Mouse (Mus musculus) thymus, adult 2 months (tissue): ENCODE results near the gene Alkbh6. TPM values are rescaled to one million over a fixed set of nuclear protein-coding genes. Genes with fewer than 3 reads are reported as not detected.

Source experiments
- DNase-seq: peaks from one replicate; pipeline ENCODE4 v3.0.0; 2021
- H3K27ac ChIP-seq: fragments of 200-500 bp; 2 replicates; pipeline ENCODE4 v1.5.1; 2012; ENCODE audit warnings: low read length, control low read depth; ENCODE audit not compliant: control insufficient read depth, insufficient read depth
- H3K27me3 ChIP-seq: fragments of 200-500 bp; 2 replicates; pipeline ENCODE4 v1.6.1; 2012; ENCODE audit warnings: mild to moderate bottlenecking, low read length, moderate library complexity, mixed read lengths; ENCODE audit not compliant: control insufficient read depth, insufficient read depth
- H3K36me3 ChIP-seq: fragments of 200-500 bp; 2 replicates; pipeline ENCODE4 v1.6.1; 2012; ENCODE audit warnings: mild to moderate bottlenecking, low read length, moderate library complexity; ENCODE audit not compliant: control insufficient read depth, insufficient read depth
- H3K4me1 ChIP-seq: fragments of 200-500 bp; replicated peaks from 2 replicates; pipeline ENCODE4 v1.6.1; 2012; ENCODE audit warnings: low read length; ENCODE audit not compliant: control insufficient read depth, insufficient read depth
- H3K4me3 ChIP-seq: fragments of 200-500 bp; 2 replicates; pipeline ENCODE4 v1.5.1; 2012; ENCODE audit warnings: mild to moderate bottlenecking, low read length, control low read depth, moderate library complexity; ENCODE audit not compliant: control insufficient read depth, insufficient read depth
- CTCF ChIP-seq: fragments of 200-500 bp; IDR thresholded peaks from 2 replicates; pipeline ENCODE4 v1.5.1; 2012; ENCODE audit warnings: mild to moderate bottlenecking, control low read depth, low read length, moderate library complexity, borderline replicate concordance; ENCODE audit not compliant: control insufficient read depth, poor library complexity, insufficient read depth; ENCODE audit errors: extremely low read depth
- POLR2A ChIP-seq: fragments of 200-500 bp; IDR thresholded peaks from 2 replicates; pipeline ENCODE4 v1.6.1; 2012; ENCODE audit warnings: mild to moderate bottlenecking, low read length, control low read depth, moderate library complexity; ENCODE audit not compliant: control insufficient read depth, poor library complexity, insufficient read depth; ENCODE audit errors: extremely low read depth
- WGBS: fragments of 180-500 bp; shearing (Covaris S2); methylation state at CpG from one replicate; pipeline ENCODE4 v1.1.7; 2018; 5-methylcytosine and 5-hydroxymethylcytosine counted together
- polyA plus RNA-seq: library from polyadenylated mRNA; depleted of rRNA; stranded (reverse); fragments of >200 nt; gene quantifications from 2 replicates; pipeline ENCODE4 v1.2.3, GENCODE M21; 2012

Alkbh6 gene
- polyA plus RNA-seq, 1 experiment, result 192 TPM

GRCm38 (mm10) chr7:30294296-30294695, 14.2 kb upstream of the Alkbh6 start:
- DNase-seq, result no peak
- Histone ChIP-seq H3K27ac (no peak overlapping the region), H3K4me1 (peaks cover 7% of the 10 kb centered on the region), H3K36me3 (no peaks in the 10 kb centered on the region), H3K4me3 (no peak overlapping the region), H3K27me3 (no peaks in the 10 kb centered on the region)
- 89% methylated on average over 5 of the region's 5 CpGs for WGBS
- TF ChIP-seq POLR2A (no peak), CTCF (no peak)

DNA sequence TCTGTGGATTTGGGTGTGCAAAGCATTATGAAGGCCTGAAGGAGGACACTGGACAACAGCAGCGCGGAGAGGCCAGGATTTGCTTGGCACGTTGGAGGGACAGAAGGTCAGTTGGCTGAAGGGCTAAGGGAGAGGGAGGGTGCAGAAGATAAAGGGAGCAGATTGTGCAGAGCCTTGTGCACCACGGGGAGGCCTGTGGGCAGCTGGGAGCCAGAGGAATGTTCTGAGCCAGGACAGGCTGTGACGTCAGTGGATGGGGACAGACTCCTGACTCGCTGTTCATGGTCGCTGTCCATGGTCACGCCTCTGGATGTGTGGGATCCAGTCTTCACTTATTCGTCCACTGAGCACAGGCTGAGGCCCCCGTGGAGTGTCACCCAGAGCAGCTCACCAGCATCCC, 13.4 kb upstream of the Alkbh6 start:
- WGBS, result 83% methylated on average over 10 of the region's 10 CpGs
- H3K27ac ChIP-seq, result no peak overlapping the region
- H3K27me3 ChIP-seq, result no peaks in the 10 kb centered on the region
- TF ChIP-seq CTCF (no peak), POLR2A (no peak)
- no peak overlapping the region for H3K4me3 ChIP-seq
- no peaks in the 10 kb centered on the region for H3K36me3 ChIP-seq
- peaks cover 7% of the 10 kb centered on the region for H3K4me1 ChIP-seq
- no peak for DNase-seq

GRCm38 (mm10) chr7:30296816-30297215, 11.7 kb upstream of the Alkbh6 start:
- Histone ChIP-seq H3K36me3 (no peaks in the 10 kb centered on the region), H3K4me3 (no peak overlapping the region), H3K27me3 (no peaks in the 10 kb centered on the region), H3K27ac (no peak overlapping the region), H3K4me1 (peaks cover 2% of the 10 kb centered on the region; the same call in 1 of the 2 replicates)
- TF ChIP-seq POLR2A (no peak), CTCF (no peak)
- DNase-seq, result no peak
- WGBS, result 96% methylated on average over 15 of the region's 15 CpGs

DNA sequence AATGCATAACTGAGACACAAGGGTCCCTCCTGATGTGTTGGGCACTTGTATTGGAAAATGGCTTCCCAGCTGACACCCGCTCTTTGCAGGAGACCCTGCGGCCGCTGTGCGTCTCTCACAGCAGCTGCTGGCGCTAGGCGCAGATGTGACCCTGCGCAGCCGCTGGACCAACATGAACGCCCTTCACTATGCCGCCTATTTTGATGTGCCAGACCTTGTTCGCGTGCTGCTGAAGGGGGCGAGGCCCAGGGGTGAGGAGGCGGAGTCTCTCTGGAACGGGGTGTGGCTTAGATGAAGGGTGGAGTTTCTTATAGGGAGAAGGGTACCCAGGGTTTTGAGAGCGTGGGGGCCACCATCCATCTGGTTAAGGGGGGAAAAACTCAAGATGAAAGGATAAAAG, 11.3 kb upstream of the Alkbh6 start:
- no peak overlapping the region for H3K4me3 ChIP-seq
- no peak for DNase-seq
- H3K27ac ChIP-seq, result no peak overlapping the region
- H3K4me1 ChIP-seq, result no peaks in the 10 kb centered on the region
- no peaks in the 10 kb centered on the region for H3K27me3 ChIP-seq
- TF ChIP-seq CTCF (no peak), POLR2A (no peak)
- H3K36me3 ChIP-seq, result no peaks in the 10 kb centered on the region
- 95% methylated on average over 16 of the region's 16 CpGs for WGBS

DNA sequence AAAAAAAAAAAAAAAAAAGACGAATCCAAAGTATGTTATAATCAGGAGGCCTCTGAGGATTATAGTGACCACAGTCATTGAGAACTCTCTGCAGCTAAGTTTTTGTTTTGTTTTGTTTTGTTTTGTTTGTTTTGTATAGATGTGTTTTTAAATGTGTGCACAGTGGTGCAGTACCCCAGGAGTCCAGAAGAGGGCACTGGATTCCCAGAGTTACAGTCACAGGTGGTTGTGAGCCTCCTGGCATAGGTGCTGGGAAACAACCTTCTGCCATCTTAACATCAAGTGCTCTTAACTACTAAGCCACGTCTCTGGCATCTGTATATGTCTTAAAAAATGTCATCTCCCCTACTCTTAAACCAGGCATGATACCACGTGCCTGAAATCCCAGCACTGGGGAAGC, 7.6 kb upstream of the Alkbh6 start:
- 74% methylated on average over 3 of the region's 3 CpGs for WGBS
- no peak for TF ChIP-seq CTCF
- TF ChIP-seq POLR2A, result no peak
- Histone ChIP-seq H3K27ac (no peak overlapping the region), H3K4me1 (no peaks in the 10 kb centered on the region), H3K27me3 (no peaks in the 10 kb centered on the region), H3K4me3 (no peak overlapping the region), H3K36me3 (no peaks in the 10 kb centered on the region)
- peak; percentile 33 for DNase-seq

DNA sequence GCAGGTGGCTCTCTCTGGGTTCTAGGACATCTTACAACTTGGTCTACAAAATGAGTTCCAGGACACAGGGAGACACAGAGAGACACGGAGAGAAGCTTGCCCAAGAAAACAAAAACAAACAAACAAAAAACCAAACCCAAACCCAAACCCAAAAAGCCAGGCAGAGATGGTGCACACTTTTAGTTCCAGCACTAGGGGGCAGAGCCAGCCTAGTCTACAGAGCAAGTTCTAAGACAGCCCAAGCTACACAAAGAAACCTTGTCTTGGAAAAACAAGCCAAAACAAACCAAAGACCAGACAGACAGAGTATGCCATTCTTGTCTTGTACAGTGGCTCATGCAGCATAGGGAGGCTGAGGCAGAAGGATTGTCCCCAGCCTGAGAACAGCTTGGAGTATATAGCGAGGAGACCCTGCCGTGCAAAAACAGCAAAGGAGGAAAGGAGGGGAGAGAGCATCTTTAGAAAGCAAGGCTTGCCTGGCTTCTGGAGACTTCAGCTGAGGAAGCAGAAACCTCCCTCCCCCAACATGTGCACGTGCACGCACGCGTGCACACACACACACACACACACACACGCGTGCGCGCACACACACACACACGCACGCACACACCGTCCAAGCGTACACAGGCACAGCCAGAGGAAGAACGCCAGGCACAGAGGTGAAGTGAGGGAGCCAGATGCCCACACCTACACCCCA, 2.3 kb upstream of the Alkbh6 start:
- Histone ChIP-seq H3K4me1 (peaks cover 12% of the 10 kb centered on the region), H3K36me3 (no peaks in the 10 kb centered on the region), H3K27ac (no peak overlapping the region), H3K27me3 (no peaks in the 10 kb centered on the region), H3K4me3 (no peak overlapping the region)
- TF ChIP-seq CTCF (no peak), POLR2A (no peak)
- WGBS, result 89% methylated on average over 16 of the region's 16 CpGs
- no peak for DNase-seq

DNA sequence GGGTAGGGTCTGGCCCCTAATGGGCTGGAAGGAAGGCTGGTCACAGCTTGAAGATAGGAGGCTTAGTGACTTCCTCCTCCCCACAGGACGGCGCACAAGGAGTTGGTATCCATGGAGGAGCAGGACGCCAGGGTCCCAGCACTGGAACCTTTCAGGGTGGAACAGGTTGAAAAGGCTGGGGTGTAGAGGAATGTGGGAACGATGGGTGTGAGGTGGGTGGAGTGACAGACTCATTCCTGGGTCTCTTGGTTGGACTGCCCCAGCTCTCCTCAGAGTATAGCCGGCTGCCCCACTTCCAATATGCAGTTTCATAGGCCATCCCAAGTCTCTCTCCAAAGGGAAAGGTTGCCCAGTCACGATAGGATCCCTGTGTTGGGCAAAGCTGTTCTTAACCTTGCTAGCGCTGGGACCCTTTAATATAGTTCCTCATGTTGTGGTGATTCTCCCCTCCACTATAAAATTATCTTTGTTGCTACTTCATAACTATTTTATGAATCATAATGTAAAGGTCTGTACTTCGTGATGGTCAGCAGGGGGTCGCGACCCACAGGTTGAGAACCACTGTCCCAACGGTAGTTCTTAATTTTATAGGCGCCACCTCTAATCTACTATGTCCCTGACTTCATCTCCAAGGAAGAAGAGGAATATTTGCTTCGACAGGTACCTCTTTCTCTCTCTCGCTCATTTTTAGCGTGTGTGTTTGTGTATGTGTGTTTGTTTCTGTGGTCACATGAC, 1.0 kb downstream of the Alkbh6 start:
- Histone ChIP-seq H3K36me3 (no peaks in the 10 kb centered on the region), H3K27ac (no peak overlapping the region), H3K4me3 (peak overlapping the region; percentile 72), H3K4me1 (peaks cover 12% of the 10 kb centered on the region), H3K27me3 (no peaks in the 10 kb centered on the region)
- DNase-seq, result no peak
- TF ChIP-seq POLR2A (no peak), CTCF (no peak)
- 70% methylated on average over 15 of the region's 15 CpGs for WGBS
